Mouse (Mus musculus): ENCODE data around the gene Pbx2. TPM values are rescaled to one million over a fixed set of nuclear protein-coding genes. Genes with fewer than 3 reads are reported as not detected.

Gene Pbx2
- polyA plus RNA-seq, 1 experiment from 2014 or later = 10.5 TPM

GRCm38 (mm10) chr17:34591994-34592375 lies 919 bp downstream of the Pbx2 start:
- H3K27me3 ChIP-seq = no peaks in the 10 kb centered on the region
- peak; percentile 44 for ATAC-seq
- peaks cover 24% of the 10 kb centered on the region for H3K36me3 ChIP-seq (ENCODE audit: poor library complexity, severe bottlenecking)
- peak overlapping the region; percentile 85 for H3K4me3 ChIP-seq
- H3K4me1 ChIP-seq = peaks cover 72% of the 10 kb centered on the region
- peak overlapping the region; percentile 99 for H3K9ac ChIP-seq
- 0% methylated on average over 17 of the region's 35 CpGs for WGBS
- H3K4me2 ChIP-seq = peak overlapping the region; percentile 97
- H3K9me3 ChIP-seq (replicated peaks) = no peaks in the 10 kb centered on the region
- H3K27ac ChIP-seq = peak overlapping the region; percentile 99

GRCm38 (mm10) chr17:34592581-34593549 lies 1.8 kb downstream of the Pbx2 start:
- Histone ChIP-seq H3K9ac (peak overlapping the region; percentile 99), H3K9me3 (replicated peaks) (no peaks in the 10 kb centered on the region), H3K27ac (peak overlapping the region; percentile 99), H3K4me1 (peaks cover 73% of the 10 kb centered on the region), H3K27me3 (no peaks in the 10 kb centered on the region), H3K4me3 (peak overlapping the region; percentile 85), H3K36me3 (ENCODE audit: poor library complexity, severe bottlenecking) (peaks cover 24% of the 10 kb centered on the region), H3K4me2 (peak overlapping the region; percentile 97)
- WGBS = 1% methylated on average over 29 of the region's 32 CpGs
- ATAC-seq = peak; percentile 25; the same call in 1 of the 2 replicates

- Histone ChIP-seq H3K27ac (peak overlapping the region; percentile 99), H3K9ac (peak overlapping the region; percentile 99), H3K9me3 (replicated peaks) (no peaks in the 10 kb centered on the region), H3K4me3 (peak overlapping the region; percentile 85), H3K36me3 (ENCODE audit: poor library complexity, severe bottlenecking) (peaks cover 24% of the 10 kb centered on the region), H3K4me2 (peak overlapping the region; percentile 97), H3K27me3 (no peaks in the 10 kb centered on the region), H3K4me1 (peaks cover 67% of the 10 kb centered on the region)
- WGBS = 46% methylated on average over 32 of the region's 34 CpGs
- ATAC-seq = no peak
Measured at GRCm38 (mm10) chr17:34593752-34594525, 2.9 kb downstream of the Pbx2 start.

GRCm38 (mm10) chr17:34596098-34596497 lies 5.0 kb downstream of the Pbx2 start:
- H3K36me3 ChIP-seq (ENCODE audit: poor library complexity, severe bottlenecking) = peaks cover 39% of the 10 kb centered on the region
- no peak for ATAC-seq

GRCm38 (mm10) chr17:34597566-34598095 lies 6.6 kb downstream of the Pbx2 start, which contains the start of gene Ager:
Gene Ager (plus strand): TSS chr17:34597862.
- H3K9me3 ChIP-seq (replicated peaks) = no peaks in the 10 kb centered on the region
- peaks cover 47% of the 10 kb centered on the region for H3K36me3 ChIP-seq (ENCODE audit: poor library complexity, severe bottlenecking)
- no peak for ATAC-seq
- H3K27me3 ChIP-seq = no peaks in the 10 kb centered on the region
- WGBS = 25% methylated on average over 6 of the region's 6 CpGs
- no peak within 1 kb of the TSS for H3K4me2 ChIP-seq
- peak within 1 kb of the TSS; percentile 46; the same call in 1 of the 2 replicates for H3K9ac ChIP-seq
- H3K27ac ChIP-seq = peak within 1 kb of the TSS; percentile 19; the same call in 1 of the 2 replicates
- no peak within 1 kb of the TSS for H3K4me3 ChIP-seq
- H3K4me1 ChIP-seq = peaks cover 50% of the 10 kb centered on the region

More at GRCm38 (mm10) chr17:34596098-34596497, 5.0 kb downstream of the Pbx2 start:
- 0 out of 2 replicates have a peak overlapping the region, but pooled peaks have one; percentile 16 for H3K9ac ChIP-seq
- no peak overlapping the region for H3K27ac ChIP-seq
- H3K4me3 ChIP-seq = no peak overlapping the region
- no peak overlapping the region for H3K4me2 ChIP-seq
- peaks cover 47% of the 10 kb centered on the region for H3K4me1 ChIP-seq
- no peaks in the 10 kb centered on the region for H3K9me3 ChIP-seq (replicated peaks)
- WGBS = 83% methylated on average over 8 of the region's 8 CpGs
- no peaks in the 10 kb centered on the region for H3K27me3 ChIP-seq

GRCm38 (mm10) chr17:34599891-34600290 lies 8.8 kb downstream of the Pbx2 start:
- H3K9me3 ChIP-seq (replicated peaks) = no peaks in the 10 kb centered on the region
- no peak overlapping the region for H3K4me2 ChIP-seq
- no peak for ATAC-seq
- no peak overlapping the region for H3K9ac ChIP-seq
- H3K27ac ChIP-seq = no peak overlapping the region
- H3K4me1 ChIP-seq = peaks cover 36% of the 10 kb centered on the region
- H3K4me3 ChIP-seq = no peak overlapping the region
- no peaks in the 10 kb centered on the region for H3K27me3 ChIP-seq
- WGBS = 78% methylated on average over 9 of the region's 9 CpGs
- H3K36me3 ChIP-seq (ENCODE audit: poor library complexity, severe bottlenecking) = peaks cover 37% of the 10 kb centered on the region

GRCm38 (mm10) chr17:34601796-34602195 lies 10.7 kb downstream of the Pbx2 start:
- Histone ChIP-seq H3K9me3 (replicated peaks) (no peaks in the 10 kb centered on the region), H3K4me3 (peak overlapping the region; percentile 83), H3K27ac (no peak overlapping the region), H3K4me2 (peak overlapping the region; percentile 76), H3K9ac (peak overlapping the region; percentile 89; the same call in 1 of the 2 replicates), H3K36me3 (ENCODE audit: poor library complexity, severe bottlenecking) (peaks cover 23% of the 10 kb centered on the region), H3K4me1 (peaks cover 37% of the 10 kb centered on the region), H3K27me3 (no peaks in the 10 kb centered on the region)
- WGBS = 92% methylated on average over 12 of the region's 12 CpGs
- no peak for ATAC-seq

- peaks cover 45% of the 10 kb centered on the region for H3K4me1 ChIP-seq
- under 1% methylated on average over 30 of the region's 30 CpGs for WGBS
- H3K27ac ChIP-seq = peak within 1 kb of the TSS; percentile 91
- H3K27me3 ChIP-seq = no peaks in the 10 kb centered on the region
- H3K36me3 ChIP-seq (ENCODE audit: poor library complexity, severe bottlenecking) = peaks cover 26% of the 10 kb centered on the region
- H3K9me3 ChIP-seq (replicated peaks) = no peaks in the 10 kb centered on the region
- H3K4me2 ChIP-seq = peak within 1 kb of the TSS; percentile 99
- peak; percentile 97 for ATAC-seq
- H3K9ac ChIP-seq = peak within 1 kb of the TSS; percentile 96
- peak within 1 kb of the TSS; percentile 93 for H3K4me3 ChIP-seq
Measured at GRCm38 (mm10) chr17:34603375-34604060, 12.5 kb downstream of the Pbx2 start, which contains the start of gene Rnf5. Gene Rnf5 (minus strand): TSS chr17:34603690.

- 0% methylated on average over 34 of the region's 35 CpGs for WGBS
- peak within 1 kb of the TSS; percentile 91 for H3K27ac ChIP-seq
- peaks cover 51% of the 10 kb centered on the region for H3K4me1 ChIP-seq
- no peaks in the 10 kb centered on the region for H3K9me3 ChIP-seq (replicated peaks)
- H3K4me2 ChIP-seq = peak within 1 kb of the TSS; percentile 99
- H3K27me3 ChIP-seq = no peaks in the 10 kb centered on the region
- peak; percentile 82 for ATAC-seq
- peaks cover 26% of the 10 kb centered on the region for H3K36me3 ChIP-seq (ENCODE audit: poor library complexity, severe bottlenecking)
- H3K4me3 ChIP-seq = peak within 1 kb of the TSS; percentile 93
- H3K9ac ChIP-seq = peak within 1 kb of the TSS; percentile 96
Measured at GRCm38 (mm10) chr17:34604061-34604508, 13.0 kb downstream of the Pbx2 start, which contains the start of gene Agpat1. Gene Agpat1 (plus strand): TSS chr17:34604262.

GRCm38 (mm10) chr17:34604511-34605237 lies 13.6 kb downstream of the Pbx2 start:
- no peak for ATAC-seq
- Histone ChIP-seq H3K27ac (peak overlapping the region; percentile 91), H3K9ac (peak overlapping the region; percentile 96), H3K27me3 (no peaks in the 10 kb centered on the region), H3K4me2 (peak overlapping the region; percentile 99), H3K4me3 (peak overlapping the region; percentile 93), H3K4me1 (peaks cover 51% of the 10 kb centered on the region), H3K9me3 (replicated peaks) (no peaks in the 10 kb centered on the region), H3K36me3 (ENCODE audit: poor library complexity, severe bottlenecking) (peaks cover 25% of the 10 kb centered on the region)
- WGBS = 15% methylated on average over 24 of the region's 24 CpGs

Data from forebrain, embryonic 13.5 days (tissue).